Mouse (Mus musculus) E14TG2a.4 (cell line): ENCODE measurements at regions not wholly inside any gene's neighbourhood (a gene's known extent, or its start where the extent isn't known, plus 50 kb on each side); places are given as distances from the start of the nearest gene placed in this dataset.

Experiments
- CTCF ChIP-seq: conservative IDR thresholded peaks from 2 replicates; pipeline ENCODE4 v1.5.1; 2014; ENCODE audit warnings: low read length
- POU5F1 ChIP-seq: IDR thresholded peaks from 2 replicates; pipeline ENCODE4 v1.6.1; 2014; ENCODE audit warnings: low read length, borderline replicate concordance

- no peak for TF ChIP-seq CTCF
- no peak for TF ChIP-seq POU5F1
Observed at GRCm38 (mm10) chr5:103335916-103336688, 88.9 kb upstream of the Ptpn13 start.
